Mouse (Mus musculus) embryo, embryonic 10 days (tissue): ENCODE measurements at regions not wholly inside any gene's neighbourhood (a gene's known extent, or its start where the extent isn't known, plus 50 kb on each side); places are given as distances from the start of the nearest gene placed in this dataset.

Experiments used
- DNase-seq: peaks from one replicate; pipeline ENCODE4 v3.0.0-alpha.2; 2015; ENCODE audit warnings: low spot score

GRCm38 (mm10) chr3:41137931-41138330 is 55.1 kb upstream of the Pgrmc2 start:
- DNase-seq: no peak

- DNase-seq: no peak
These were observed 50.0 kb upstream of the Pgrmc2 start for GRCm38 (mm10) chr3:41132889-41133288.
